Mouse (Mus musculus) CD8-positive naive resting alpha-beta T cell, adult 57 days (primary cell): ENCODE data around the gene Zdhhc22. TPM values are rescaled to one million over a fixed set of nuclear protein-coding genes. Genes with fewer than 3 reads are reported as not detected.

Experiments
- total RNA-seq: library from RNA; stranded (reverse); gene quantifications from one replicate; pipeline ENCODE4 v1.2.4, GENCODE M21; 2023

Zdhhc22 gene
- total RNA-seq, result not detected

DNA sequence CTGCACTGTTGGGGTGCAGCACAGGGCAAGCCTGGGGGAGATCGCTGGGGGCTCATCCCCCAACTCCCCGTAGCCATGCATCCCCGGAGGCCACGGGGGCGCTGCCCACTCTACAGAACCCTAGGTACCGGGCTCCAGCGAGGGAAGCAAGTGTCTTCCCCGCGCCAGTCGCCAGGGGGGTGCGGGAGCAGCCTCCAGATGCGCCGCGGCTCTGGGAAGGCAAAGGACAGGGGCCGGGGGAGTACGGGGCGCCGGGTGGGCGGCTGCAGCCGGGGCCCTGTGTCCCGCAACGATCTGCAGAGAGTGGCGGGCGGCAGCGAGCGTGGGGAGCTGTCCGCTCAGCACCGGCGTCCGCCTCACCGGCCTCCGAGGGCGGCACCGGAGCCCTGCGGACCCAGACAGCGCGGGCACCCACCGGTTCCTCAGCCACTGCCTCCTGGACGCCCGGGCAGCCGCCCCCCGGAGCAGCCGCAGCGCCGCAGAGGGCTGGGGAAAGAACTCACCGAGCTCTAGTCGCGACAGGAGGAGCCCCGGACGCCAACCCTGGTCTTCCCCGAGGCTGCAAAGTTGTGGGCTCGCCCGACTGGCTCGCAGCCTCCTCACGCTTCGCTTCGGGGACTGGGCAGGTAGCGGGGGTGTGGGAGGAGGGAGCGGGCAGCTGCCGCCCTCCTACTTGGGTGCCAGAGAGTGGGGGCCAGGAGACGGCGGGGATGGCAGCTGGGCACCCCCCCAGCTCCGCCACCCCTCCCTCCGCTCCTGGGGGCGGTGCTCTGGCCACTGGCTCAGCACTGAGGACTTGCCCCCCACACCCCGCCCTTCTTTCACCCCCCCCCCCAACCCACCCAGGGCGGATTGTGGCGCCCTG is at the start of gene Zdhhc22:
TSS of gene Zdhhc22 (minus strand) at position 541 of the 865 bp plus-strand sequence.

DNA sequence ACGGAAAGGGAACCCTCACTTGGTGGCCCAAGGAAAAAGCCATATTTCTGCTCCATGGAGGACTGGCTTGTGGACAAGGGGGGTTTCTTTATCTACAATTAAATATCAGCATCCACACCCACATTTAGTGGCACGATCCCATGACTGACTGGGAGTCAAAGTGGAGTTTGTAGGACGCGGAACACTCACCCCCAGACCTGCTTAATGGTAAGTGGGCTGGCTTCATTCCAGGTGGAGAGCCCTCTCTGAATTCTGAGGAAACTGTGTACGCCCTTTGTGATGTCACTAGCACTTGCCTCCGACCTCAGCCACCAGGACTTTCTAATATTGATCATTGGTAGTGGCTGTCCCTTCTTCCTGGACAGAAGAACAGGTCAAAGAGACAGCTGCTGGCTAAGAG is 30.8 kb upstream of the Zdhhc22 start, which contains the start of gene Tmem63c:
TSS of gene Tmem63c (plus strand) at position 301 of the 400 bp plus-strand sequence.

DNA sequence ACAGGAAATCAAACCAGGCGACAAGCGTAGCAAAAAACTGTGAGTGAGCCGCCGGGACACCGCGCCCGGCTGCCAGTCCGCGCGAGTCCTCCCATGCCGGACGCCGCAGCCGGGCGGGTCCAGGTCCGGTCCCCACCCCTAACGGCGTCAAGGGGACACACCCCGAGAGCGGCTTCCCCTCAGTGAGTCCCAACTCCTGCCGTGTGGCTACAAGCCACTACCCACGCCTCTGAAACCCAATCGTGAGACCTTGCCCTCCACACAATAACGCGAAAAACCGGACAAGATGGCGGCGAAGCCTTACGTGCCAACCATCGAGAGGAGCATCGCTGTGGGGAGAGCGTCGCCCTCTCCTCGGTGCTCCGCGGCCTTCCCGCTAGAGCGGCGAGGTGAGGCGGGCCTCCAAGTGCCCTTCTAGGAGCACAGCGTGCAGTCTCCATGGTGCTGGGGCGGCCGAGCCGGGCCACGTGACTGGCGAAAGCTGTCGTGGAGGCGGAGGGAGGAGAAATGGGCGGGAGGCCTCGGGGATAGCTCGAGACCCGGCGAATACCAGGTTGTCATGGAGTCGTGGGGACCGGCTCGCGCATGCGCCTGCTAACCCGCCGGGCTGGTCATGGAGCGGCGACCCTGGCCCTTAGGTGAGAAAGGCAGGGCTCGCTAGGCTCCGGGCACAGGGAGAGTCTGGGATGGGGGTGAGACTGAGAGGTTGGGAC is 43.2 kb downstream of the Zdhhc22 start, which contains the start of gene Cipc:
TSS of gene Cipc (plus strand) at position 182 of the 713 bp plus-strand sequence.

Other genes starting within 250 kb of the Zdhhc22 start
- gene Irf2bpl, start 105.6 kb downstream of the Zdhhc22 start, total RNA-seq, result 71.7 TPM
- 28.9 TPM for gene Cipc, start 43.4 kb downstream of the Zdhhc22 start, total RNA-seq
- gene Tmem63c, start 30.9 kb upstream of the Zdhhc22 start, total RNA-seq, result not detected
- gene Ngb, start 112.1 kb upstream of the Zdhhc22 start, total RNA-seq, result 0.43 TPM
- 12.2 TPM for gene Gstz1, start 156.7 kb upstream of the Zdhhc22 start, total RNA-seq
- gene Pomt2, start 157.5 kb upstream of the Zdhhc22 start, total RNA-seq, result 5.2 TPM
- not detected for gene Samd15, start 209.3 kb upstream of the Zdhhc22 start, total RNA-seq
- 15.0 TPM for gene Tmed8, start 210.0 kb upstream of the Zdhhc22 start, total RNA-seq
- 0.77 TPM for gene Noxred1, start 248.3 kb upstream of the Zdhhc22 start, total RNA-seq